Mouse (Mus musculus) bone marrow macrophage, adult 2 months (primary cell): Measurements from ENCODE around the gene Picalm.

Experiments
- CTCF ChIP-seq: IDR thresholded peaks from 2 replicates; pipeline ENCODE4 v1.5.1; 2012; ENCODE audit warnings: low read depth, mild to moderate bottlenecking, low read length, moderate library complexity
- POLR2A ChIP-seq: IDR thresholded peaks from 2 replicates; pipeline ENCODE4 v1.6.1; 2012; ENCODE audit warnings: mild to moderate bottlenecking, low read depth, low read length, borderline replicate concordance

GRCm38 (mm10) chr7:90096609-90097008, 33.4 kb upstream of the Picalm start:
- TF ChIP-seq CTCF (no peak), POLR2A (no peak)
